Mouse (Mus musculus): ENCODE results near the gene Ncf2. TPM values are rescaled to one million over a fixed set of nuclear protein-coding genes. Genes with fewer than 3 reads are reported as not detected.

The Ncf2 gene
- polyA plus RNA-seq, 1 experiment from 2014 or later: 2.1 TPM

DNA sequence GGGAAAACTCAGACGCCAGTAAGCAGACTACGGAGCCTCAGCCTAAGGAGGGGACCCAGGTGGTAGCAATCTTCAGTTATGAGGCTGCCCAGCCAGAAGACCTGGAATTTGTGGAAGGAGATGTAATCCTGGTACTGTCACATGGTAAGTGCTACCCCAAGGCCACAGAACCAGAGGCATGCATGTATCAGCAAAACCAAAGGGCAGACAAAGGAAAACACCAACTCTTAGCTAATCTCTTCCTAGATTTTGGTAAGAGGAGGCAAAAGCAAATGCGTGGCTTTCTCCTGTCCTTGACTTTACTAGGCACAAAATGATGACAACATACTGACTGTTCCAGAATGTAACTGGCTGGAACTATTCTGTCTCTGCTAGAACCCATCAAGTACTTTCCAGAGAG is 35.1 kb downstream of the Ncf2 start:
- ATAC-seq (no peak), DNase-seq (ENCODE audit: low spot score) (no peak)
- 92% methylated on average over 3 of the region's 3 CpGs for WGBS
- Histone ChIP-seq H3K4me3 (ENCODE audit: low read depth, low read length) (no peak overlapping the region), H3K27ac (ENCODE audit: low read depth, low read length) (no peak overlapping the region), H3K9ac (ENCODE audit: low read length) (no peak overlapping the region), H3K36me3 (ENCODE audit: control insufficient read depth, insufficient read depth, low read length) (peaks cover 48% of the 10 kb centered on the region), H3K4me1 (ENCODE audit: control insufficient read depth, insufficient read depth, low read length) (no peaks in the 10 kb centered on the region), H3K27me3 (replicated peaks; ENCODE audit: control insufficient read depth, insufficient read depth, low read length) (no peaks in the 10 kb centered on the region), H3K4me2 (ENCODE audit: low read length) (no peak overlapping the region), H3K9me3 (replicated peaks; ENCODE audit: control insufficient read depth, low read length) (no peaks in the 10 kb centered on the region)

DNA sequence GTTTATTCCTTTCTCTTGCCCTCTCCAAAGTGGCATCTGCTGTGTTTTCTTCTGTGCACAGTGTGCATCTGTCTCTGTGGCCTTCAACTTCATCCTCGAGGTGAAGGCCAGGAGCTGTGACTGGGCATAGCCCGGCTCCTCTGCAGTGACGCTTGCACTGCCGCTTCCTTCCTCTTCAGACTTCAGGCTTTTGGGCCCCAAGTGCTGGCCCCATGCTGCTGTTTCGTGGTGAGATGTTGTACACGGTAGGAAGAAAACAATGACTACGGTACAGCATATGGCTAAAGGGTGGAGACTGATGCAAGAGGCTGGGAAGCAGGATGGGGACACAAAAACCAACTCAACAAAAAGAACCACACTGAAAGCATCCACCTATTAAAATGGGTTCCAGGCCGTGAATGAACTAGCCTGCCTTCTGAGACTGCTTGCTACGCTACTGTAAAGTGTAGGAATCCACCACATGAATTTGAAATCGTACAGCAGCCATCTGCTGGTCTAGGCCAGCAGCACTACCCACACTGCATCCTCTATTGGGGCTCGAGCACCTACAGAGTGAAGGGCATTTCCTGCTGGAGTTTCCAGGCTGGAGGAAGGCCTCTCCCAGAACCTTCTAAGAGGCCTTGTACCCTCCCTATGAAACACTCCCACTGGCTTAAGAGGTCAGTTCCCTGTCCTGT is 38.2 kb downstream of the Ncf2 start:
- Histone ChIP-seq H3K9ac (ENCODE audit: low read length) (no peak overlapping the region), H3K9me3 (replicated peaks; ENCODE audit: control insufficient read depth, low read length) (no peaks in the 10 kb centered on the region), H3K27me3 (replicated peaks; ENCODE audit: control insufficient read depth, insufficient read depth, low read length) (no peaks in the 10 kb centered on the region), H3K4me2 (ENCODE audit: low read length) (no peak overlapping the region), H3K4me3 (ENCODE audit: low read depth, low read length) (no peak overlapping the region), H3K27ac (ENCODE audit: low read depth, low read length) (no peak overlapping the region), H3K4me1 (ENCODE audit: control insufficient read depth, insufficient read depth, low read length) (no peaks in the 10 kb centered on the region), H3K36me3 (ENCODE audit: control insufficient read depth, insufficient read depth, low read length) (peaks cover 70% of the 10 kb centered on the region)
- ATAC-seq (no peak), DNase-seq (ENCODE audit: low spot score) (no peak)
- 85% methylated on average over 11 of the region's 11 CpGs for WGBS

DNA sequence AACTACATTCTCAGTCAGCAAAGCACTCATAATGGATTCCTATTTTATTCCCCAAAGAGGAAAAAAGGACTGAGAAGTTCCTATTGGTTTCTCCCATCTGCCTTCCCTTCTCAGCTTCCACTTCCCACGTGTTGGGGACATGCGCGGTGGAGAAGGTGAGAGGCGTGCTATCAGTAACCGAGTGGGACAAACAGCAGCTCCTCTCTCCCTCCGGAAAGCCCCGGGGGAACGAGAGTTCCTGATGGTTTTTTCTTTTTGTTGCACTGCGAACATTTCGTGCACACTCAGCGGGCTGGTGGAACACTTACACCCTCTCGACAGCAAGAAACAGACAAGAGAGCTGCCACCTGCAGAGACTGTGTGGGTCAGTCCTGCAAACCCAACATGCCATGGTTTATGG is 38.8 kb downstream of the Ncf2 start:
- H3K4me3 ChIP-seq (ENCODE audit: low read depth, low read length): no peak overlapping the region
- DNase-seq (ENCODE audit: low spot score) (no peak), ATAC-seq (no peak)
- H3K9ac ChIP-seq (ENCODE audit: low read length): no peak overlapping the region
- no peaks in the 10 kb centered on the region for H3K4me1 ChIP-seq (ENCODE audit: control insufficient read depth, insufficient read depth, low read length)
- no peak overlapping the region for H3K27ac ChIP-seq (ENCODE audit: low read depth, low read length)
- H3K27me3 ChIP-seq (replicated peaks; ENCODE audit: control insufficient read depth, insufficient read depth, low read length): no peaks in the 10 kb centered on the region
- no peak overlapping the region for H3K4me2 ChIP-seq (ENCODE audit: low read length)
- no peaks in the 10 kb centered on the region for H3K9me3 ChIP-seq (replicated peaks; ENCODE audit: control insufficient read depth, low read length)
- H3K36me3 ChIP-seq (ENCODE audit: control insufficient read depth, insufficient read depth, low read length): peaks cover 76% of the 10 kb centered on the region
- WGBS: 94% methylated on average over 12 of the region's 12 CpGs

DNA sequence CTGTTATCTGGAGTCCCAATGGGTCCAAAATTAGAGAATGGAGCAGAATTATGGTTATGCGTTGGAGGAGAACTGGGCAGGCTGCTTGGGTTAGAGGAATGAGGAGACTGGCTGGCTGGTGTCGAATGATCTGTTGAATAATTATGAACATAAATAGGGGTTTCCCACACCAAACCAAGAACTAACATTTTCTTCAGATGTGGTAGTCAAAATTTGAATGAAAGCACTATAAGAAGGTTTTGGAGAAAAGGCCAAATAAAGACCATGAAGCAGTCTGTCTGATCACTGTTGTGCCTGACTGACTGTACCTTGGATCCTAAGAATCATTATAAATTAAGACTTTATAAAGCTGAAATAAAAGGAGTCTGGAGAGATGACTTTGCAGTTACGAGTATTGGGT is 40.3 kb downstream of the Ncf2 start:
- no peak overlapping the region for H3K4me3 ChIP-seq (ENCODE audit: low read depth, low read length)
- no peak for ATAC-seq
- no peaks in the 10 kb centered on the region for H3K4me1 ChIP-seq (ENCODE audit: control insufficient read depth, insufficient read depth, low read length)
- H3K4me2 ChIP-seq (ENCODE audit: low read length): no peak overlapping the region
- no peak overlapping the region for H3K9ac ChIP-seq (ENCODE audit: low read length)
- H3K9me3 ChIP-seq (replicated peaks; ENCODE audit: control insufficient read depth, low read length): no peaks in the 10 kb centered on the region
- H3K27ac ChIP-seq (ENCODE audit: low read depth, low read length): no peak overlapping the region
- peaks cover 87% of the 10 kb centered on the region for H3K36me3 ChIP-seq (ENCODE audit: control insufficient read depth, insufficient read depth, low read length)
- H3K27me3 ChIP-seq (replicated peaks; ENCODE audit: control insufficient read depth, insufficient read depth, low read length): no peaks in the 10 kb centered on the region
- no peak for DNase-seq (ENCODE audit: low spot score)
- 92% methylated on average over 3 of the region's 3 CpGs for WGBS

DNA sequence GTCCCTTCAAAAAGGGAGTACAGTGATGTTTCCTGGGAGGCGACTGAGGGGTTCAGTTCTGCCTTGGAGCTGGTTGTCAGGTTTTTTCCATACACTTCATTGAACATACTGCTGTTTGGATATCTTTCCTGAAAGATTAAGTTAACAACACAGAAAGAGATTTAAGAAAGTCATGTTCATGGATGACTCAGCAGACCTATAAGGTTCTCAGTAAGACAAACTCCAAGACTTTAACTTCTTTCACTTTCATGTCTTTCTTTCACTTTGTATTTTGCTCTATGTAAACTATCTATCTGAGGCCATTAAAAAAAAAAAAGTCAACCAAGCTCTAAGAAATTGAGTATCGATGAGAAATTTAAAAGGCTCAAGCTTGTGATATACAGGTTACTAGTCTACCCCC is 41.1 kb downstream of the Ncf2 start:
- Histone ChIP-seq H3K4me3 (ENCODE audit: low read depth, low read length) (no peak overlapping the region), H3K27ac (ENCODE audit: low read depth, low read length) (no peak overlapping the region), H3K9me3 (replicated peaks; ENCODE audit: control insufficient read depth, low read length) (no peaks in the 10 kb centered on the region), H3K9ac (ENCODE audit: low read length) (no peak overlapping the region), H3K4me2 (ENCODE audit: low read length) (no peak overlapping the region), H3K4me1 (ENCODE audit: control insufficient read depth, insufficient read depth, low read length) (no peaks in the 10 kb centered on the region), H3K27me3 (replicated peaks; ENCODE audit: control insufficient read depth, insufficient read depth, low read length) (no peaks in the 10 kb centered on the region), H3K36me3 (ENCODE audit: control insufficient read depth, insufficient read depth, low read length) (peaks cover 87% of the 10 kb centered on the region)
- ATAC-seq (no peak), DNase-seq (ENCODE audit: low spot score) (no peak)
- WGBS: 93% methylated on average over 2 of the region's 2 CpGs

DNA sequence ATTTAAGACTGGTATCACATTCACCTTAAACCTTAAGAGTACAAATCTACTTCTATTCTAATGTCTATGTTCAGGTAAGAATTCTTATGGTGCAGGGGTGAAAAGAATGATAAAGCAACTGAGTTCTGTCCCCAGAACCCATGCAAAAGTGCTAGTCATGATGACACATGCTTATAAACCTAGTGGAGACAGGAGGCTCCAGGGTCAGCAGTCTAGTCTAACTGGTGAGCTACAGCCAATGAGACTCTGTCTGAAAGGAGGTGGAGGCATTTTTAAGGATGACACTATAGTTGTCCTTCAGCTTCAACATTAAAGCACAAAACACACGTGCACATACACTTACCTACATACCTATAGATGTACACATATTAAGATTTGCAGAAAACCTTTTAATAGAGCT is 44.6 kb downstream of the Ncf2 start:
- H3K9me3 ChIP-seq (replicated peaks; ENCODE audit: control insufficient read depth, low read length): no peaks in the 10 kb centered on the region
- H3K4me2 ChIP-seq (ENCODE audit: low read length): no peak overlapping the region
- DNase-seq (ENCODE audit: low spot score) (no peak), ATAC-seq (no peak)
- H3K36me3 ChIP-seq (ENCODE audit: control insufficient read depth, insufficient read depth, low read length): peaks cover 87% of the 10 kb centered on the region
- H3K27me3 ChIP-seq (replicated peaks; ENCODE audit: control insufficient read depth, insufficient read depth, low read length): no peaks in the 10 kb centered on the region
- no peak overlapping the region for H3K27ac ChIP-seq (ENCODE audit: low read depth, low read length)
- 90% methylated on average over 1 of the region's 1 CpGs for WGBS
- no peaks in the 10 kb centered on the region for H3K4me1 ChIP-seq (ENCODE audit: control insufficient read depth, insufficient read depth, low read length)
- H3K4me3 ChIP-seq (ENCODE audit: low read depth, low read length): no peak overlapping the region
- no peak overlapping the region for H3K9ac ChIP-seq (ENCODE audit: low read length)

DNA sequence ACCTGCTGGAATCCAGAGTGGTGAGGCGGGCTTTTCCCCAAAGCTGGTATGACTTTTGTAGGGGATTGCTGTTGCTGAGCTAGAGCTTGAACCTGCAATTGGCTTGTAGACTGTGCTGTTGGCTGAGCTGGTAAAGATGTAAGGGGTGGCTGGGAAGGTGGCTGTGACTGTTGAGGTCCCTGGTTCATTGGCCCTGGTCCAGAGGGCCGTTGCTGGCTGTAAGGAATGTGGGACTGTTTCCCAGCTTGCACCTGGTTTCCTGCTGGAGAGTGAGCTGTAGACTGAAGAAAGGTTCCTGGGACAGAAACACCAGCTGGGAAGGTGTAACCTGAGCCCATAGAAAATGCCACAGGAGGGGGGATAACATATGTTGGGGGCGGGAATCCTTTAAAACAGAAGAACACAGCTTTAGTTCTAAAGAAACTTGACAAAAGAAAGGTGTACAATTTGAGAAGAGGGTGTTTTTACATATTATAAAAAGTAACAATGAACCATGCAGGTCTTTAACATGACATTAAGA is 45.3 kb downstream of the Ncf2 start:
- WGBS: 79% methylated on average over 3 of the region's 3 CpGs
- Histone ChIP-seq H3K4me2 (ENCODE audit: low read length) (no peak overlapping the region), H3K27me3 (replicated peaks; ENCODE audit: control insufficient read depth, insufficient read depth, low read length) (no peaks in the 10 kb centered on the region), H3K27ac (ENCODE audit: low read depth, low read length) (no peak overlapping the region), H3K36me3 (ENCODE audit: control insufficient read depth, insufficient read depth, low read length) (peaks cover 83% of the 10 kb centered on the region), H3K9me3 (replicated peaks; ENCODE audit: control insufficient read depth, low read length) (no peaks in the 10 kb centered on the region), H3K4me1 (ENCODE audit: control insufficient read depth, insufficient read depth, low read length) (no peaks in the 10 kb centered on the region), H3K9ac (ENCODE audit: low read length) (no peak overlapping the region), H3K4me3 (ENCODE audit: low read depth, low read length) (no peak overlapping the region)
- DNase-seq (ENCODE audit: low spot score) (no peak), ATAC-seq (no peak)

DNA sequence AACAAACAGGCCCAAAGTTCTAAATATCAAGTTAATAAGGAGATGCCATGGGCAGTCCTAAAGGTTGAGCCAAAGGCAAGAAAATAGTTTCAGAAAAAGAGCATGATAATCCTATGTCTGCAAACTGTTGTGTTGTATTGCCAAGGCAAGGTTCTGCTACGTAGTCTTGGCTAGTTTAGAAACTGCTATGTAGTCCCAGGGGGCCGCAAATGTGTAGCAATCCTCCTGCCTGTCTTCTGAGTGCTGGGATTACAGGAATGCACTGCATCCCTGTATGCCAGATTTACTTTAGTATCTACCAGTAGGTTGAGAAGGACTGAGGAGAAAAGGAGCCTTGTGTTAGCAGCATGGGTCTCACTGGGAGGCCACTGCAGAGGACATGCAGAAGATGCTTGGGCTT is 46.9 kb downstream of the Ncf2 start:
- Histone ChIP-seq H3K36me3 (ENCODE audit: control insufficient read depth, insufficient read depth, low read length) (peaks cover 83% of the 10 kb centered on the region), H3K27me3 (replicated peaks; ENCODE audit: control insufficient read depth, insufficient read depth, low read length) (no peaks in the 10 kb centered on the region), H3K4me3 (ENCODE audit: low read depth, low read length) (no peak overlapping the region), H3K27ac (ENCODE audit: low read depth, low read length) (no peak overlapping the region), H3K4me2 (ENCODE audit: low read length) (no peak overlapping the region), H3K9me3 (replicated peaks; ENCODE audit: control insufficient read depth, low read length) (no peaks in the 10 kb centered on the region), H3K4me1 (ENCODE audit: control insufficient read depth, insufficient read depth, low read length) (no peaks in the 10 kb centered on the region), H3K9ac (ENCODE audit: low read length) (no peak overlapping the region)
- DNase-seq (ENCODE audit: low spot score) (no peak), ATAC-seq (no peak)
- WGBS: 97% methylated on average over 2 of the region's 2 CpGs

DNA sequence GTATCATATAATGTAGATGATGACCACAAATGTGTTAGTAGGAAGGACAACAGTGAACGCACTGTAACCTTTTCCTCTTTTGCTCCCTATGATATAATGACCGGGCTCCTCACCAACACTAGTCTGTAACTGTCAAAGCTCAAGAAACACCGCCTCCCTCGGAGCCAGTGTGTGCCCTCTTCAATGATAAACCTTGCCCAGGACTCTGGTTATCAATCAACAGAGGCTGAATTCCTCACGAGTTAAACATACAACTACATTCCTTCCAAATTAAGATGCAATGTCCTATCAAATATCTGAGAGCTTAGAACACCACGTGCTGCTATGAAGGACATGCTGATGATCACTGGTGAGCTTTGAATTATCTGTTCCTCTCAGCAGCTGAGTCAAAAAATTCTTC is 69.9 kb downstream of the Ncf2 start:
- WGBS: 96% methylated on average over 6 of the region's 6 CpGs
- Histone ChIP-seq H3K4me2 (ENCODE audit: low read length) (no peak overlapping the region), H3K27me3 (replicated peaks; ENCODE audit: control insufficient read depth, insufficient read depth, low read length) (no peaks in the 10 kb centered on the region), H3K36me3 (ENCODE audit: control insufficient read depth, insufficient read depth, low read length) (peaks cover 37% of the 10 kb centered on the region), H3K4me1 (ENCODE audit: control insufficient read depth, insufficient read depth, low read length) (no peaks in the 10 kb centered on the region), H3K27ac (ENCODE audit: low read depth, low read length) (no peak overlapping the region), H3K9ac (ENCODE audit: low read length) (no peak overlapping the region), H3K4me3 (ENCODE audit: low read depth, low read length) (no peak overlapping the region), H3K9me3 (replicated peaks; ENCODE audit: control insufficient read depth, low read length) (no peaks in the 10 kb centered on the region)
- no peak for ATAC-seq
- DNase-seq (ENCODE audit: low spot score): no peak
